Mouse (Mus musculus) heart, postnatal 0 days (tissue): ENCODE results near the gene Grid1.

Source experiments
- CTCF ChIP-seq: IDR thresholded peaks from 2 replicates; pipeline ENCODE4 v1.5.1; 2016; ENCODE audit warnings: antibody characterized with exemption, control low read depth, low read depth
- EP300 ChIP-seq: IDR thresholded peaks from 2 replicates; pipeline ENCODE4 v1.6.1; 2016; ENCODE audit warnings: antibody characterized with exemption, low read depth

GRCm38 (mm10) chr14:35120089-35120488, 300.2 kb downstream of the Grid1 start:
- TF ChIP-seq CTCF (no peak), EP300 (no peak)
